Mouse (Mus musculus): ENCODE results near the gene Pfas. TPM values are rescaled to one million over a fixed set of nuclear protein-coding genes. Genes with fewer than 3 reads are reported as not detected.
A peak's percentile ranks its signal among the peaks of the same experiment; 100 is the strongest.
"Not testable (repeated sequence)": the region's sequence is repeated elsewhere in the genome, so short reads cannot be mapped to it uniquely, and the experiment has no call there.

Gene Pfas
- total RNA-seq, 2 experiments from 2014 or later, result 17.3 to 18.9 TPM

DNA sequence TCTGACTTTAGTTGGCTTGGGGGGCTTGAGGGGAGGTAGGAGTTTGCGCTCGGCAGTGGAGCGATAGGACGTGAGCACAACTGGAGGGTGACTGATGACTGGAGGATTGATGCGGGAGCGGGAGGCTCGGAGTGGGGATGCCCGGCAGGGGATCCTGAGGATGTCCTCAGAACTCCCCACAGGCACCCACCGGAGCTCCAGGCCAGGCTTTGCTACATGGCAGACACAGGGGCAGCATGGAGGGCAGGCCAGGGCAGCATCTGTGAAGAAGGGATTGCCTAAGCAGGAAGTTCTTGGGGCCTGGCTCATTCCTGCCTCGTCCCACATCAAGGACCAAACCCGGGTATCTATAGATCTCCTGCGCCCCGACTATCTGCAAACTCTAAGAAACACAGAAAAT lies 54.4 kb downstream of the Pfas start:
- no peak for DNase-seq (ENCODE audit: low spot score in 2 of 2)
- intact Hi-C loops (cut with DNase I), result loop anchor here (5.0 kb wide), 1 partner anchor 42 kb away; no protein-coding TSS in a partner anchor

GRCm38 (mm10) chr11:68947542-68947993 lies 60.7 kb downstream of the Pfas start:
- intact Hi-C loops (cut with DNase I), result no loop called here
- DNase-seq (ENCODE audit: low spot score in 2 of 2), result peak; percentile 42 to 51

GRCm38 (mm10) chr11:68946806-68947440 lies 61.3 kb downstream of the Pfas start:
- intact Hi-C loops (cut with DNase I), result no loop called here
- peak; percentile 62 to 88 for DNase-seq (ENCODE audit: low spot score in 2 of 2)

DNA sequence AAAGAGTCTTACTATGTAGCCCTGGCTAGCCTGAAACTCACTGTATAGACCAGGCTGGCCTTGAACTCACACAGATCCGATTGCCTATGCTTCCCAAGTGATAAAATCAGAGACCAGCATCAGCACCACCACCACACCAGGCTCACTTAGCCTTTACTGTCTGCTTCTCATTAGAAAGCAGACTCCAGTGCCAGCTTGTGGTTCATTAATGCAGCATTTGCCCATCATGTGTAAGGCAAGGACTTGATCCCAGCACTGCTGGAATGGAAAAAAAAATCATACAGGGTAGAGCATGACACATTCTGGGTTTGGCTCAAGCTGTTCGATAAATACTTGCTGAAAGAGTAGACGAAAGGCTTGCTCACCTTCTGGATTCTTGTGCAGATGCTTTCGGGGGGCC lies 62.3 kb downstream of the Pfas start:
- intact Hi-C loops (cut with DNase I), result no loop called here
- DNase-seq (ENCODE audit: low spot score in 2 of 2), result no peak

DNA sequence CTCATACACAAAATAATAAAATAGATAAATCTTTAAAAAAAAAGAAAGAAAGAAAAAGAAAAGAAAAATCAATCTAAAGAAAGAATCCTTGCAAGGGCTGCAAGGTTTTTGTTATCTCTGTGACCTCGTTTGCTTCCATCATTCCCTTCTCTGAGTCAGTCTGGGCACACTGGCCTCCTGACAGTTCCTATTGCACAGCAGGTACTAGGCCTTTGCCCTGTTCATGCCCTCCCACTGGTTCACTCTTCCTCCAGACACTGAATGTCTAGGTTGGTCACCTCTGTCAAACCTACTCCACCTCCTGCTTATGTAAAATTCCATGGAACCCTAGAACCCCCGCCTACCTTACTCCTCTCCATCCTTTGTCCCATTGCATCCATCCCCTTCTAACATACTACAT lies 63.0 kb downstream of the Pfas start:
- no peak for DNase-seq (ENCODE audit: low spot score in 2 of 2)
- intact Hi-C loops (cut with DNase I), result no loop called here

DNA sequence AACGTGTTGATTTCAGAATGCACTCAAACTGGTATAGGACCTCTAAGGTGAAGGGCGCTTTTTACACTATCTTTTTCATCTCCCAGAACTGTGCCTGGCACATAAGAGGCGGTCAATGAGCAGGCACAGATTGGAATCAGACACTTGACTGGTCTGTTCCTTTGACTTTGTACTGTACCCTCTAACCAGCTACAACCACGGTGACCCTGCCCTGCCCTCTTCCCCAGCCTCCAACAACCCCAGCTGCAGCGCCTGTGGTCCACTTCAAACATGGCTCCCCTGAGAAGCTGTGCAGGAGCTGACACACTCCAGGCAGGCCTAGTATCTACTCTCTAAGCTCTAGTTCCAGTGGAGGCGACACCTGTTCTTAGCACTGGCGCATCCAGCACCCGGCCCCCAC lies 65.5 kb downstream of the Pfas start:
- intact Hi-C loops (cut with DNase I), result no loop called here

GRCm38 (mm10) chr11:68940516-68940915 lies 67.7 kb downstream of the Pfas start:
- no peak for DNase-seq (ENCODE audit: low spot score in 2 of 2)
- intact Hi-C loops (cut with DNase I), result no loop called here

More for the DNA sequence above, 65.5 kb downstream of the Pfas start:
- DNase-seq (ENCODE audit: low spot score in 2 of 2), result no peak

GRCm38 (mm10) chr11:68939451-68940304 lies 68.6 kb downstream of the Pfas start:
- peak; percentile 87 to 95 for DNase-seq (ENCODE audit: low spot score in 2 of 2)
- intact Hi-C loops (cut with DNase I), result no loop called here

GRCm38 (mm10) chr11:68936951-68937350 lies 71.3 kb downstream of the Pfas start:
- intact Hi-C loops (cut with DNase I); DNase-seq (ENCODE audit: low spot score in 2 of 2): not testable (repeated sequence)

Small RNA genes lying within 50 kb of the gene (microRNA-seq; reads per million reads assigned to microRNA genes)
- 0.34 to 0.74 reads per million in 2 experiments for gene Mir3062

Other genes with a start within 250 kb of the Pfas start
- 100 to 1,000 TPM; 102 to 121 TPM for gene Ndel1, start 136.6 kb downstream of the Pfas start, total RNA-seq (2021)
- gene Rnf222, start 119.9 kb downstream of the Pfas start, total RNA-seq (2021), result not detected
- 100 to 1,000 TPM; 679 to 691 TPM for gene Rpl26, start 106.9 kb downstream of the Pfas start, total RNA-seq (2021)
- 1 to 10 TPM in 1 of 2 experiments, not detected in 1; 1.7 TPM for gene Odf4, start 81.4 kb downstream of the Pfas start, total RNA-seq (2021)
- 10 to 100 TPM; 20.7 to 20.9 TPM for gene Arhgef15, start 51.0 kb downstream of the Pfas start, total RNA-seq (2021)
- 1 to 10 TPM; 5.4 to 5.9 TPM for gene Slc25a35, start 40.3 kb downstream of the Pfas start, total RNA-seq (2021)
- 10 to 100 TPM; 14.1 to 16.7 TPM for gene Rangrf, start 33.3 kb downstream of the Pfas start, total RNA-seq (2021)
- 10 to 100 TPM; 35.1 to 35.8 TPM for gene Ctc1, start 7.5 kb upstream of the Pfas start, total RNA-seq (2021)
- gene Aurkb, start 37.2 kb upstream of the Pfas start, total RNA-seq (2021), result under 1 TPM; 0.73 to 0.99 TPM
- 10 to 100 TPM; 29.1 to 29.5 TPM for gene Borcs6, start 51.3 kb upstream of the Pfas start, total RNA-seq (2021)
- 10 to 100 TPM; 16.9 to 18.2 TPM for gene Tmem107, start 62.3 kb upstream of the Pfas start, total RNA-seq (2021)
- gene Vamp2, start 80.0 kb upstream of the Pfas start, total RNA-seq (2021), result 1,000 to 10,000 TPM; 1,099 to 1,151 TPM
- 100 to 1,000 TPM in 1 of 2 experiments, 10 to 100 TPM in 1; 98.9 to 108 TPM for gene Per1, start 86.8 kb upstream of the Pfas start, total RNA-seq (2021)
- gene Hes7, start 111.9 kb upstream of the Pfas start, total RNA-seq (2021), result under 1 TPM; 0.39 to 0.48 TPM
- gene 9130213A22Rik, start 114.1 kb upstream of the Pfas start, total RNA-seq (2021), result 1 to 10 TPM in 1 of 2 experiments, under 1 TPM in 1; 0.44 to 1.1 TPM
- gene Aloxe3, start 117.4 kb upstream of the Pfas start, total RNA-seq (2021), result 1 to 10 TPM; 3.1 to 6.4 TPM
- gene Alox12b, start 148.5 kb upstream of the Pfas start, total RNA-seq (2021), result 1 to 10 TPM; 3.1 to 6.6 TPM
- 1 to 10 TPM; 3.6 to 5.1 TPM for gene Alox8, start 189.4 kb upstream of the Pfas start, total RNA-seq (2021)
- under 1 TPM; 0.80 to 0.94 TPM for gene Gucy2e, start 228.6 kb upstream of the Pfas start, total RNA-seq (2021)